Mouse (Mus musculus) intestine, postnatal 0 days (tissue): ENCODE data around the gene Hspb9. TPM values are rescaled to one million over a fixed set of nuclear protein-coding genes. Genes with fewer than 3 reads are reported as not detected.

ENCODE experiments used
- ATAC-seq: fragments of 200-750 bp; cut with Nextera tagmentation; 2 replicates; pipeline ENCODE4 v1.8.0; 2017; ENCODE audit warnings: mild to moderate bottlenecking, moderate TSS enrichment, moderate library complexity
- H3K27ac ChIP-seq: fragments of 300-500 bp; sonication (generic); 2 replicates; pipeline ENCODE4 v1.5.1; 2014; ENCODE audit warnings: mild to moderate bottlenecking, low read depth, low read length, moderate library complexity
- H3K27me3 ChIP-seq: fragments of 300-500 bp; sonication (generic); replicated peaks from 2 replicates; pipeline ENCODE4 v1.6.1; 2014; ENCODE audit warnings: low read length, mixed read lengths; ENCODE audit not compliant: control insufficient read depth, insufficient read depth
- H3K36me3 ChIP-seq: fragments of 300-500 bp; sonication (generic); 2 replicates; pipeline ENCODE4 v1.6.1; 2014; ENCODE audit warnings: mild to moderate bottlenecking, moderate library complexity; ENCODE audit not compliant: control insufficient read depth, insufficient read depth
- H3K4me1 ChIP-seq: fragments of 300-500 bp; sonication (generic); replicated peaks from 2 replicates; pipeline ENCODE4 v1.6.1; 2014; ENCODE audit warnings: antibody characterized with exemption, low read length, mixed read lengths; ENCODE audit not compliant: control insufficient read depth, insufficient read depth
- H3K4me2 ChIP-seq: fragments of 300-500 bp; sonication (generic); replicated peaks from 2 replicates; pipeline ENCODE4 v1.6.1; 2014; ENCODE audit warnings: low read depth, mild to moderate bottlenecking, moderate library complexity
- H3K4me3 ChIP-seq: fragments of 300-500 bp; sonication (generic); 2 replicates; pipeline ENCODE4 v1.5.1; 2014; ENCODE audit warnings: low read depth, low read length
- H3K9ac ChIP-seq: fragments of 300-500 bp; sonication (generic); 2 replicates; pipeline ENCODE4 v1.6.1; 2014; ENCODE audit warnings: mild to moderate bottlenecking, low read depth, low read length
- H3K9me3 ChIP-seq: fragments of 300-500 bp; sonication (generic); 2 replicates; pipeline ENCODE4 v1.6.1; 2016; ENCODE audit warnings: mixed run types; ENCODE audit not compliant: control insufficient read depth
- CTCF ChIP-seq: sonication (generic); IDR thresholded peaks from 2 replicates; pipeline ENCODE4 v1.5.1; 2016; ENCODE audit warnings: low read depth, mild to moderate bottlenecking, control low read depth, antibody characterized with exemption, moderate library complexity
- WGBS: fragments of 180-500 bp; shearing (Covaris S2); extraction: QIAGEN DNeasy Blood & Tissue Kit; methylation state at CpG from one replicate; pipeline ENCODE4 v1.1.7; 2014; 5-methylcytosine and 5-hydroxymethylcytosine counted together
- polyA plus RNA-seq: library from polyadenylated mRNA; unstranded; fragments of >200 nt; fragmentation: Nextera tagmentation; extraction: Ambion mirVana; gene quantifications from 2 replicates; pipeline ENCODE4 v1.2.1, GENCODE M21; 2015

Gene Hspb9
- polyA plus RNA-seq, 1 experiment from 2014 or later = 0.44 TPM

- Histone ChIP-seq H3K36me3 (peaks cover 34% of the 10 kb centered on the region), H3K27ac (no peak overlapping the region), H3K4me3 (peak overlapping the region; percentile 30), H3K27me3 (no peaks in the 10 kb centered on the region), H3K9ac (no peak overlapping the region), H3K4me2 (peak overlapping the region; percentile 67), H3K9me3 (no peaks in the 10 kb centered on the region), H3K4me1 (0 out of 2 replicates have a peak, but pooled peaks cover 4% of the 10 kb centered on the region)
- ATAC-seq = no peak
- no peak for TF ChIP-seq CTCF
- 51% methylated on average over 7 of the region's 7 CpGs for WGBS
These were observed 10.7 kb upstream of the Hspb9 start for GRCm38 (mm10) chr11:100702906-100703305.

DNA sequence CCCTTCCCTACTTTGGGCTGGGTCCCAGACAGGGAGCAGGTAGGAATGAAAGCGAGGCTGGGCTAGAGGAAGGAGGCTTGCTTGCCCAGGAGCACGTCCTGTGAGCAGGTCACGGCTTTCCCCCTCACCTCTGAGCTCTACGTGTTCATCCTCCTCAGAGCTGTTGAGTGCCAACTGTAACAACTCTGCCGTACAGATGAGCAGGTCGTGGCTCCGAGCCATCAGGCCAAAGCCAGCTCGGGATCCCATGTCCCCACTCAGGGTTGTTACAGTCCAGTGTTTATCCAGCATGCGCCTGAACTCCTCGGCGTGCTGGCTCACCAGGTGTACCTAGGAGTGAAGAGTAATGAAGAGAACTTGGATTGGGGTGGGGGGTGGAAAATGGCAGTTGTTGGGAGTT is 10.3 kb upstream of the Hspb9 start:
- no peak overlapping the region for H3K27ac ChIP-seq
- TF ChIP-seq CTCF = no peak
- H3K27me3 ChIP-seq = no peaks in the 10 kb centered on the region
- ATAC-seq = no peak
- 73% methylated on average over 11 of the region's 11 CpGs for WGBS
- H3K36me3 ChIP-seq = peaks cover 34% of the 10 kb centered on the region
- no peaks in the 10 kb centered on the region for H3K9me3 ChIP-seq
- peak overlapping the region; percentile 30 for H3K4me3 ChIP-seq
- peak overlapping the region; percentile 67 for H3K4me2 ChIP-seq
- peak overlapping the region; percentile 43; the same call in 1 of the 2 replicates for H3K9ac ChIP-seq
- H3K4me1 ChIP-seq = 0 out of 2 replicates have a peak, but pooled peaks cover 4% of the 10 kb centered on the region

- ATAC-seq = no peak
- H3K4me3 ChIP-seq = peak within 1 kb of the TSS; percentile 30
- peak within 1 kb of the TSS; percentile 43; the same call in 1 of the 2 replicates for H3K9ac ChIP-seq
- H3K4me2 ChIP-seq = peak within 1 kb of the TSS; percentile 67
- TF ChIP-seq CTCF = no peak
- peaks cover 40% of the 10 kb centered on the region for H3K36me3 ChIP-seq
- H3K9me3 ChIP-seq = no peaks in the 10 kb centered on the region
- 54% methylated on average over 7 of the region's 7 CpGs for WGBS
- no peaks in the 10 kb centered on the region for H3K27me3 ChIP-seq
- 0 out of 2 replicates have a peak, but pooled peaks cover 4% of the 10 kb centered on the region for H3K4me1 ChIP-seq
- H3K27ac ChIP-seq = no peak within 1 kb of the TSS; the same call in 1 of the 2 replicates
These were observed 9.7 kb upstream of the Hspb9 start, which contains the start of gene Dhx58 for GRCm38 (mm10) chr11:100703851-100704531. TSS of gene Dhx58 (minus strand) at chr11:100704271.

GRCm38 (mm10) chr11:100705095-100705747 is 8.4 kb upstream of the Hspb9 start:
- H3K4me3 ChIP-seq = no peak overlapping the region
- no peaks in the 10 kb centered on the region for H3K27me3 ChIP-seq
- peaks cover 47% of the 10 kb centered on the region for H3K36me3 ChIP-seq
- H3K4me2 ChIP-seq = no peak overlapping the region
- no peak overlapping the region for H3K27ac ChIP-seq
- H3K9ac ChIP-seq = no peak overlapping the region
- 93% methylated on average over 23 of the region's 23 CpGs for WGBS
- TF ChIP-seq CTCF = no peak
- ATAC-seq = no peak
- no peaks in the 10 kb centered on the region for H3K9me3 ChIP-seq
- H3K4me1 ChIP-seq = 0 out of 2 replicates have a peak, but pooled peaks cover 4% of the 10 kb centered on the region

DNA sequence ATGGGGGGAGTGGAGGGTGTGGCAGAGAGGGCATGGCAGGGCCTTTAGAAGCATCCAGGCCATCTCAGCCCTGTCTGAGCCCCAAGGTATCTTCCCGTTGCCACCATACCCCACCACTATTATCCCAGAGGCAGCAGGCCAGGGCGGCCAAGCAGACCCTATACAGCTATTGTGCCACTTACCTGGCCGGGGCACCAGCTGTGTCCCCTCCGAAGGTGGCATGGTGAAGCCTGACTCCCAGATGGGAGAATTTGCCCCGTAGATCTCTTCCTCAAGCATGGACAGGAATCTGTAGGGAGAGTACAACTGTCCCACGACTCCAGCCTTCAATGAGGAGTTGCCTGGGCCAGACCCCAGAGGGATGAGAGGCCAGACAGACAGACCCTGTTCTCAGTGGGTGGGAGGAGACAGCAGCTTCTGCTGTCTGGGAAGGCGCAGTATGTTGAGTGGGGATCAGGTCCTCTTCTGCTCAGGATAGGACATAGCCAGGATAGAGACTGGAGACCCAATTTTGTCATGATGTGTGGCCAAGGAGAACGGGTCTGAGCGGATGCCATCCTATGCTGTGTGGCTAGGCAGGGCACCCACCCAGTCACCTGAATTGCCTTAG is 4.3 kb upstream of the Hspb9 start:
- TF ChIP-seq CTCF = no peak
- ATAC-seq = no peak
- no peaks in the 10 kb centered on the region for H3K9me3 ChIP-seq
- H3K36me3 ChIP-seq = peaks cover 51% of the 10 kb centered on the region
- H3K27me3 ChIP-seq = no peaks in the 10 kb centered on the region
- no peak overlapping the region for H3K27ac ChIP-seq
- no peak overlapping the region for H3K9ac ChIP-seq
- WGBS = 95% methylated on average over 9 of the region's 9 CpGs
- H3K4me2 ChIP-seq = no peak overlapping the region
- no peak overlapping the region for H3K4me3 ChIP-seq
- 0 out of 2 replicates have a peak, but pooled peaks cover 5% of the 10 kb centered on the region for H3K4me1 ChIP-seq

GRCm38 (mm10) chr11:100710528-100710927 is 3.1 kb upstream of the Hspb9 start:
- Histone ChIP-seq H3K4me3 (no peak overlapping the region), H3K4me2 (no peak overlapping the region), H3K9ac (no peak overlapping the region), H3K36me3 (peaks cover 49% of the 10 kb centered on the region), H3K27ac (no peak overlapping the region), H3K27me3 (no peaks in the 10 kb centered on the region), H3K9me3 (no peaks in the 10 kb centered on the region), H3K4me1 (0 out of 2 replicates have a peak, but pooled peaks cover 5% of the 10 kb centered on the region)
- no peak for TF ChIP-seq CTCF
- 90% methylated on average over 15 of the region's 15 CpGs for WGBS
- no peak for ATAC-seq
